In genomic region chrX:166360455-166360854, GRCm38 (mm10) we compare ENCODE assay signal across 14 mouse cellular contexts.
DNase-seq lines count a peak whose midpoint lies in the region; ATAC-seq lines count a peak whose summit lies in the region.
"Had no signal": no experiment of that assay in that cellular context is flagged by ENCODE, and none has a peak within 500 bp of the region (broad histone marks: within the 10 kb centered on the region; RNA-seq: fewer than 3 reads in every experiment).

No protein-coding gene starts in this region.

- H3K9ac ChIP-seq in forebrain, embryonic 15.5 days (replicated peaks), result no peak overlapping the region
- H3K9ac ChIP-seq: hindbrain, embryonic 15.5 days; liver, embryonic 14.5 days had no signal

- ATAC-seq in forebrain, embryonic 15.5 days (replicated peaks), result no peak
- no peak for ATAC-seq in erythroid progenitor cell, adult 5-6 weeks (replicated peaks; ENCODE audit: low FRiP score, poor library complexity, severe bottlenecking)
- ATAC-seq: forebrain, embryonic 16.5 days had no signal

- peak; percentile 26 to 56 for DNase-seq in layer of hippocampus, adult 8-10 months (ENCODE audit: low spot score in 2 of 2)
- DNase-seq in layer of hippocampus, postnatal 14 days (ENCODE audit: low spot score in 2 of 2), result no peak
- DNase-seq in frontal cortex, adult 2 months (ENCODE audit: extremely low spot score in 1 of 2, low spot score in 1 of 2), result peak; percentile 65 to 71
- DNase-seq in left cerebral cortex, postnatal 25 days (ENCODE audit: low spot score in 2 of 2), result peak; percentile 43 to 90
- no peak for DNase-seq in adrenal gland, postnatal 36 days
- DNase-seq: cerebellum, adult 18-20 months; kidney, adult 18-20 months; lung, postnatal 14 days had no signal

- no peaks in the 10 kb centered on the region for H3K9me3 ChIP-seq in forebrain, embryonic 15.5 days
- H3K9me3 ChIP-seq: hindbrain, embryonic 15.5 days had no signal

- H3K4me2 ChIP-seq in forebrain, embryonic 15.5 days (replicated peaks), result no peak overlapping the region
- H3K4me2 ChIP-seq: hindbrain, embryonic 15.5 days; midbrain, embryonic 11.5 days had no signal

- no peaks in the 10 kb centered on the region for H3K27me3 ChIP-seq in forebrain, embryonic 15.5 days
- H3K27me3 ChIP-seq: hindbrain, embryonic 15.5 days had no signal

- 0 out of 2 replicates have a peak, but pooled peaks cover under 1% of the 10 kb centered on the region for H3K4me1 ChIP-seq in forebrain, embryonic 15.5 days
- H3K4me1 ChIP-seq: hindbrain, embryonic 15.5 days had no signal

- intact Hi-C loops in left cerebral cortex, postnatal 25 days (cut with DNase I), result no loop called here

- WGBS in forebrain, embryonic 15.5 days, result 85% methylated on average over 4 of the region's 4 CpGs

- no peak overlapping the region for H3K4me3 ChIP-seq in forebrain, embryonic 15.5 days
- H3K4me3 ChIP-seq: hindbrain, embryonic 15.5 days had no signal

- H3K36me3 ChIP-seq in forebrain, embryonic 15.5 days, result peaks cover 4% of the 10 kb centered on the region; the same call in 1 of the 2 replicates

- no peak overlapping the region for H3K27ac ChIP-seq in forebrain, embryonic 15.5 days (replicated peaks)
- H3K27ac ChIP-seq: hindbrain, embryonic 15.5 days; liver, embryonic 14.5 days had no signal

Comparison
In these comparisons a context has a peak if more than half of its experiments do, and no peak if none do; other contexts are left out.
1. DNase-seq: peak in layer of hippocampus, adult 8-10 months (2 of 2), frontal cortex, adult 2 months (2 of 2) and left cerebral cortex, postnatal 25 days (2 of 2); none in layer of hippocampus, postnatal 14 days (0 of 2) and adrenal gland, postnatal 36 days (0 of 2).